Mouse (Mus musculus) thymus, postnatal 36 days (tissue): Measurements from ENCODE around the gene Bivm.

Experiments used
- DNase-seq, 2 experiments: peaks; one replicate each; pipeline ENCODE4 v3.0.0; 2022; ENCODE audit warnings: mixed read lengths in 2 of 2

Gene Bivm

GRCm38 (mm10) chr1:44118239-44119054, at the start of gene Bivm, which contains the start of gene Kdelc1:
Gene Bivm (plus strand): TSS chr1:44118957.
Gene Kdelc1 (minus strand): TSS chr1:44118808.
- peak; percentile 56 to 74 for DNase-seq

GRCm38 (mm10) chr1:44101448-44102225, 17.1 kb upstream of the Bivm start:
- peak; percentile 57 to 69 for DNase-seq

- DNase-seq: peak; percentile 91 to 95
Observed at GRCm38 (mm10) chr1:44102259-44102717, 16.5 kb upstream of the Bivm start, which contains the start of gene Tex30. Gene Tex30 (minus strand): TSS chr1:44102441.

GRCm38 (mm10) chr1:44102939-44103338, 15.8 kb upstream of the Bivm start:
- DNase-seq: no peak

- DNase-seq: no peak
Observed at GRCm38 (mm10) chr1:44117571-44117970, 1.2 kb upstream of the Bivm start.

GRCm38 (mm10) chr1:44119201-44120073, 680 bp downstream of the Bivm start:
- peak; percentile 78 to 82 for DNase-seq

GRCm38 (mm10) chr1:44120074-44120406, 1.3 kb downstream of the Bivm start:
- DNase-seq: no peak

GRCm38 (mm10) chr1:44122256-44122655, 3.5 kb downstream of the Bivm start:
- DNase-seq: peak; percentile 6 to 13

GRCm38 (mm10) chr1:44125590-44125989, 6.8 kb downstream of the Bivm start:
- DNase-seq: no peak

GRCm38 (mm10) chr1:44129929-44130581, 11.3 kb downstream of the Bivm start:
- no peak for DNase-seq

GRCm38 (mm10) chr1:44140232-44140631, 21.5 kb downstream of the Bivm start:
- DNase-seq: no peak

GRCm38 (mm10) chr1:44142747-44143146, 24.0 kb downstream of the Bivm start:
- no peak for DNase-seq

- DNase-seq: peak; percentile 82 to 86
Observed at GRCm38 (mm10) chr1:44147563-44148381, 29.0 kb downstream of the Bivm start, which contains the start of gene Ercc5. Gene Ercc5 (plus strand): TSS chr1:44147744.

GRCm38 (mm10) chr1:44148706-44149105, 29.9 kb downstream of the Bivm start:
- no peak for DNase-seq

- DNase-seq: peak in 1 of 2 experiments; percentile 4
Observed at GRCm38 (mm10) chr1:44155287-44155686, 36.5 kb downstream of the Bivm start.

- DNase-seq: no peak
Observed at GRCm38 (mm10) chr1:44158317-44158716, 39.6 kb downstream of the Bivm start.

- DNase-seq: no peak
Observed at GRCm38 (mm10) chr1:44161818-44162217, 43.1 kb downstream of the Bivm start.

- no peak for DNase-seq
Observed at GRCm38 (mm10) chr1:44162389-44162788, 43.6 kb downstream of the Bivm start.

- DNase-seq: no peak
Observed at GRCm38 (mm10) chr1:44167859-44168383, 49.2 kb downstream of the Bivm start.

GRCm38 (mm10) chr1:44172656-44173055, 53.9 kb downstream of the Bivm start:
- no peak for DNase-seq

- peak; percentile 7 for DNase-seq
Observed at GRCm38 (mm10) chr1:44173903-44174302, 55.1 kb downstream of the Bivm start.
